Mouse (Mus musculus): ENCODE measurements around the gene Lad1.

Gene Lad1

GRCm38 (mm10) chr1:135882385-135883109, 64.1 kb downstream of the Lad1 start:
- DNase-seq (ENCODE audit: low spot score): peak; percentile 41
